Mouse (Mus musculus): Measurements from ENCODE around the gene Btk. TPM values are rescaled to one million over a fixed set of nuclear protein-coding genes. Genes with fewer than 3 reads are reported as not detected.
A peak's percentile ranks its signal among the peaks of the same experiment; 100 is the strongest.

Gene Btk
- polyA plus RNA-seq, 1 experiment: 0.20 TPM

DNA sequence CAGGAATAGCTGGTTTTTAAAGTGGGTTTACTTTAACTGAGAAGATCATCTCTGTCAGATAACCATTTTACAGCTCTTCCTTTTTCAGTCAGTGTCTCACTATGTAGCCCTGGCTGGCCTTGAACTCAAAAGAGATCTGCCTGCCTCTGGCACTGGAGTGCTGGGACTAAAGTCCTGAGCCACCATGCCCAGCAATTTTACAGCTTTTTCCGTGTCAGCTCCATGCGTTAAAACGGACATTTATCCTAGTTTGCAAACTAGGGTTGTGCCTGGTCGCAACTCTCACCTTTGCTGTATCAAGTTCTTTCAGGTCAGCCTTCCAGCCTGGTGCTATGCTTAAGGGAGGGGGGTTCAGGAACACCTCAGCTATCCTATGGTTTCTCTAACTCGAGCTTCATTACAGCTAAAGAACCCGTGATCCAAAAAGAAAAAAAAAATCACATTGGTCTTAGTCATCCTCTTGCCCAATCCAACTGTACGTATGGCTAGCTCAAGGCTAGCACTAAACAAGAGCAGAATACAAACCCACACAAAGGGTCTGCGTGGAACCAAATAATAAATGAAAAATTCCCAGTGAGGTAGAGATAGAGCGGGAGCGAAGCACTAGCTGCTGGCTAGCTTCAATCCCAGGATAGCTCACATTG is 16.7 kb upstream of the Btk start:
- Histone ChIP-seq H3K36me3 (ENCODE audit: control insufficient read depth, insufficient read depth, low read length) (no peaks in the 10 kb centered on the region), H3K27me3 (ENCODE audit: control insufficient read depth, insufficient read depth, low read length) (no peaks in the 10 kb centered on the region), H3K4me1 (ENCODE audit: control insufficient read depth, insufficient read depth, low read length) (no peaks in the 10 kb centered on the region; the same call in 1 of the 2 replicates), H3K27ac (ENCODE audit: control insufficient read depth, insufficient read depth, low read depth, low read length) (0 out of 2 replicates have a peak overlapping the region, but pooled peaks have one; percentile 92), H3K4me3 (ENCODE audit: control insufficient read depth, low read depth, low read length) (peak overlapping the region; percentile 91; the same call in 1 of the 2 replicates)
- TF ChIP-seq POLR2A (IDR thresholded peaks at IDR 0.05; ENCODE audit: control insufficient read depth, low read depth, low read length) (no peak), CTCF (IDR thresholded peaks at IDR 0.05; ENCODE audit: control insufficient read depth, insufficient read depth, insufficient replicate concordance, low read depth, low read length) (no peak)

DNA sequence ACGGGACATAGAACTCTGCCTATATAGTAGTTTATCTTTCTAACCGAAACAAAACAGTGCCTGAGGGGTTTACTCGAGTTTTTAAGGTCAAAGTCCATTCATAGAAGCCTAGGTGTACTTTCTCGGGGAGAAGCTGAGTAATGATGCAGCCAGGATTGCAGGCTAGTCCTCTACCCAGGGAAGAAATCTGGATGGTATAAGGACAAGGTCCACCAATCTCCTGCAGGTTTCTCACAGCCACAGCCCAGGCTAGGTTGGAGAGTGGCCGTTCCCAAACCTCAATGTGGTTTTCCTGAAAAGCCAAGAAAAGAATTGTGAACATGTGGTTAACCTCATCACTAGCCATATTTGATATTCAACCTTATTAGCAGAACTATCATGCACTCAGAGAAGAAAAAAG is 6.5 kb upstream of the Btk start:
- Histone ChIP-seq H3K4me3 (ENCODE audit: control insufficient read depth, low read depth, low read length) (no peak overlapping the region), H3K27ac (ENCODE audit: control insufficient read depth, insufficient read depth, low read depth, low read length) (no peak overlapping the region), H3K4me1 (ENCODE audit: control insufficient read depth, insufficient read depth, low read length) (peaks cover 3% of the 10 kb centered on the region), H3K27me3 (ENCODE audit: control insufficient read depth, insufficient read depth, low read length) (no peaks in the 10 kb centered on the region), H3K36me3 (ENCODE audit: control insufficient read depth, insufficient read depth, low read length) (no peaks in the 10 kb centered on the region)
- TF ChIP-seq CTCF (IDR thresholded peaks at IDR 0.05; ENCODE audit: control insufficient read depth, insufficient read depth, insufficient replicate concordance, low read depth, low read length): no peak
- no peak for TF ChIP-seq POLR2A (IDR thresholded peaks at IDR 0.05; ENCODE audit: control insufficient read depth, low read depth, low read length)

- H3K27me3 ChIP-seq (ENCODE audit: control insufficient read depth, insufficient read depth, low read length): no peaks in the 10 kb centered on the region
- H3K4me1 ChIP-seq (ENCODE audit: control insufficient read depth, insufficient read depth, low read length): peaks cover 3% of the 10 kb centered on the region
- no peak overlapping the region for H3K27ac ChIP-seq (ENCODE audit: control insufficient read depth, insufficient read depth, low read depth, low read length)
- no peaks in the 10 kb centered on the region for H3K36me3 ChIP-seq (ENCODE audit: control insufficient read depth, insufficient read depth, low read length)
- no peak overlapping the region for H3K4me3 ChIP-seq (ENCODE audit: control insufficient read depth, low read depth, low read length)
- TF ChIP-seq CTCF (IDR thresholded peaks at IDR 0.05; ENCODE audit: control insufficient read depth, insufficient read depth, insufficient replicate concordance, low read depth, low read length) (no peak), POLR2A (IDR thresholded peaks at IDR 0.05; ENCODE audit: control insufficient read depth, low read depth, low read length) (no peak)
Observed at GRCm38 (mm10) chrX:134588997-134589396, 5.6 kb upstream of the Btk start.

GRCm38 (mm10) chrX:134588261-134588660 is 4.9 kb upstream of the Btk start:
- H3K27ac ChIP-seq (ENCODE audit: control insufficient read depth, insufficient read depth, low read depth, low read length): no peak overlapping the region

DNA sequence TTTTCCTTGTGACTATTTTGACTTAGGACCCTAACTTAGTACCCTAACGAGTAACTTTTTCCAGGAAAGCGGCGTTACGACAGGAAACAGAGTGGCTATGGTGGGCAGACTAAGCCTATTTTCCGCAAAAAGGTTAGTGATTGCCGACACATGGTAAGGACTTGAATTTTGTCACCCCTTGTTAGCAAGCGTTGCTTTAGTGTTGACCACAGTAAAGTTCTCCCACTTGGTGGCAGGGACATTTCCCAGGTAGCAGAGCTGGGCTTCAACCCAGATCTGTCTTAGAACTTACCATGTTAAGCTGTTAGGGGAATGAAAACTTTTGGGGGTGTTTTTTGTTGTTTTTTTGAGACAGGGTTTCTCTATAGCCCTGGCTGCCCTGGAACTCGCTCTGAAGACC is 3.1 kb upstream of the Btk start:
- TF ChIP-seq CTCF (IDR thresholded peaks at IDR 0.05; ENCODE audit: control insufficient read depth, insufficient read depth, insufficient replicate concordance, low read depth, low read length) (no peak), POLR2A (IDR thresholded peaks at IDR 0.05; ENCODE audit: control insufficient read depth, low read depth, low read length) (no peak)
- H3K27me3 ChIP-seq (ENCODE audit: control insufficient read depth, insufficient read depth, low read length): no peaks in the 10 kb centered on the region
- H3K4me1 ChIP-seq (ENCODE audit: control insufficient read depth, insufficient read depth, low read length): peaks cover 5% of the 10 kb centered on the region
- no peaks in the 10 kb centered on the region for H3K36me3 ChIP-seq (ENCODE audit: control insufficient read depth, insufficient read depth, low read length)
- H3K4me3 ChIP-seq (ENCODE audit: control insufficient read depth, low read depth, low read length): no peak overlapping the region
- H3K27ac ChIP-seq (ENCODE audit: control insufficient read depth, insufficient read depth, low read depth, low read length): no peak overlapping the region

More at GRCm38 (mm10) chrX:134588261-134588660, 4.9 kb upstream of the Btk start:
- H3K4me3 ChIP-seq (ENCODE audit: control insufficient read depth, low read depth, low read length): no peak overlapping the region
- TF ChIP-seq POLR2A (IDR thresholded peaks at IDR 0.05; ENCODE audit: control insufficient read depth, low read depth, low read length) (no peak), CTCF (IDR thresholded peaks at IDR 0.05; ENCODE audit: control insufficient read depth, insufficient read depth, insufficient replicate concordance, low read depth, low read length) (no peak)
- no peaks in the 10 kb centered on the region for H3K27me3 ChIP-seq (ENCODE audit: control insufficient read depth, insufficient read depth, low read length)
- peaks cover 3% of the 10 kb centered on the region for H3K4me1 ChIP-seq (ENCODE audit: control insufficient read depth, insufficient read depth, low read length)
- no peaks in the 10 kb centered on the region for H3K36me3 ChIP-seq (ENCODE audit: control insufficient read depth, insufficient read depth, low read length)

GRCm38 (mm10) chrX:134585103-134586002 is 2.0 kb upstream of the Btk start, which contains the start of gene Rpl36a:
TSS of gene Rpl36a (plus strand) at chrX:134585654.
- Histone ChIP-seq H3K27me3 (ENCODE audit: control insufficient read depth, insufficient read depth, low read length) (no peaks in the 10 kb centered on the region), H3K4me3 (ENCODE audit: control insufficient read depth, low read depth, low read length) (peak within 1 kb of the TSS; percentile 86), H3K4me1 (ENCODE audit: control insufficient read depth, insufficient read depth, low read length) (peaks cover 5% of the 10 kb centered on the region), H3K27ac (ENCODE audit: control insufficient read depth, insufficient read depth, low read depth, low read length) (peak within 1 kb of the TSS; percentile 82), H3K36me3 (ENCODE audit: control insufficient read depth, insufficient read depth, low read length) (no peaks in the 10 kb centered on the region)
- peak; percentile 43; the same call in 1 of the 2 replicates for TF ChIP-seq CTCF (IDR thresholded peaks at IDR 0.05; ENCODE audit: control insufficient read depth, insufficient read depth, insufficient replicate concordance, low read depth, low read length)
- TF ChIP-seq POLR2A (IDR thresholded peaks at IDR 0.05; ENCODE audit: control insufficient read depth, low read depth, low read length): peak; percentile 72; the same call in 1 of the 2 replicates

- Histone ChIP-seq H3K4me3 (ENCODE audit: control insufficient read depth, low read depth, low read length) (no peak overlapping the region), H3K4me1 (ENCODE audit: control insufficient read depth, insufficient read depth, low read length) (peaks cover 5% of the 10 kb centered on the region), H3K27ac (ENCODE audit: control insufficient read depth, insufficient read depth, low read depth, low read length) (no peak overlapping the region), H3K27me3 (ENCODE audit: control insufficient read depth, insufficient read depth, low read length) (no peaks in the 10 kb centered on the region), H3K36me3 (ENCODE audit: control insufficient read depth, insufficient read depth, low read length) (no peaks in the 10 kb centered on the region)
- TF ChIP-seq CTCF (IDR thresholded peaks at IDR 0.05; ENCODE audit: control insufficient read depth, insufficient read depth, insufficient replicate concordance, low read depth, low read length) (no peak), POLR2A (IDR thresholded peaks at IDR 0.05; ENCODE audit: control insufficient read depth, low read depth, low read length) (no peak)
Observed at GRCm38 (mm10) chrX:134582270-134582669, 1.1 kb downstream of the Btk start.

Data from testis, adult 2 months (tissue).